Mouse (Mus musculus): Measurements from ENCODE around the gene Pdrg1. TPM values are rescaled to one million over a fixed set of nuclear protein-coding genes. Genes with fewer than 3 reads are reported as not detected.

Gene Pdrg1
- polyA plus RNA-seq (2012): 52.8 and 80.7 TPM in 2 replicates

GRCm38 (mm10) chr2:153014758-153015593 is at the start of gene Pdrg1:
Gene Pdrg1 (minus strand): TSS chr2:153015427.
- no peak for TF ChIP-seq GATA1 (IDR thresholded peaks at IDR 0.05; ENCODE audit: low read length)

DNA sequence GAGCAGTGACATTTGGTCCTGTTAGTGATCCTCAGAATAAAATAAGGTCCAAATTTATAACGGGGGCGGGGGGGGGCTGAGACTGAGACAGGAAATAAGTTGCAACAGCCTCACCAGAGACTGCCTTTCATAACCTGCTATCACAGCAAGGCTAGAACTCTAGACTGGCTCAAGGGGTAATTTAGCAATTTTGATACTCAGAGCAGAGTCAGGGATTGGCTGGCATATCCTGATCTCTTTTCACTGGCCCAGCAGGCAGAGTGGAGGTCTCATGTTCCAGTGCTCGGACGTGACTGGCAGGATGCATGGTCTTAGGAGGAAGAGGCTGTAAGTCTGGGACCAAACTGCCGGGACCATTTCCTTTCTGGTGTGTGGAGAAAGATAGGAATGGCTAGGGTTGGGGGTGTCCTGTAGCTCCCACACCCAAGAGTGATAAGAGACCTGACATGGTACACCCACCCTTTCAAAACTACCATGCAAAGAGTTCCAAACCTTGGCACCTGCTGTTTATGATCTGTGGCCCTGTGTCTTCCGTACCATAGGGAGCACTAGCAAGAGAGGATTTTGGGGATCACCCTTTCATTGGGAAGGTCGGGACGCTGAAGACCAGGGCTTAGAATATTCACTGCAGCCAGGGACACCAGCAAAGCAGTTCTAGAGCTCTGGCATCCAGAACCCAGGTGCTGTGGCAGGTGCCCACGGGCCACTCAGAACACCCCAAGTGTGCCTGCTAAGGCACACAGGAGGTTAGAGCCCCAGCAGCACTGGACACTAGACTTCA is 49.2 kb upstream of the Pdrg1 start:
- no peak for TF ChIP-seq GATA1 (IDR thresholded peaks at IDR 0.05; ENCODE audit: low read length)

DNA sequence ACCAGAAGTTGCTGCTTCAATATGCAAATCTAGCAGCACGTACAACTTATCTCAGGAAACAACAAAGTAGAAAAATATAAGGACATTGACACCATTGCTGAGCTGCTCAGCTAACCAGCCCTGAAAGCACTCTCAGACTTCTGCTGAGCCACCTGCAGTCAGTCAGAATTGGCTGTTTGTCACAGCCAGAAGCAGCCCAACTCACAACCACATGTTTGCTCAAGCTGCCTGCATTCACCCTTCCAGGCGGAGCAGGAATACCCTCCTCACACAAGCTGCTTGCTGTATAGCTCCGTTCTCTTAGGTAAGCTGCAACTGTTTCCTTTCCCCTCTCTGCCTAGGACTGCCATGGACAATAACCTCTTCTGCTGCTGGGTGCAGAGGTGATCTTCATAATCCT is 48.2 kb upstream of the Pdrg1 start:
- TF ChIP-seq GATA1 (IDR thresholded peaks at IDR 0.05; ENCODE audit: low read length): no peak

GRCm38 (mm10) chr2:153060216-153060615 is 45.0 kb upstream of the Pdrg1 start:
- TF ChIP-seq GATA1 (IDR thresholded peaks at IDR 0.05; ENCODE audit: low read length): no peak

DNA sequence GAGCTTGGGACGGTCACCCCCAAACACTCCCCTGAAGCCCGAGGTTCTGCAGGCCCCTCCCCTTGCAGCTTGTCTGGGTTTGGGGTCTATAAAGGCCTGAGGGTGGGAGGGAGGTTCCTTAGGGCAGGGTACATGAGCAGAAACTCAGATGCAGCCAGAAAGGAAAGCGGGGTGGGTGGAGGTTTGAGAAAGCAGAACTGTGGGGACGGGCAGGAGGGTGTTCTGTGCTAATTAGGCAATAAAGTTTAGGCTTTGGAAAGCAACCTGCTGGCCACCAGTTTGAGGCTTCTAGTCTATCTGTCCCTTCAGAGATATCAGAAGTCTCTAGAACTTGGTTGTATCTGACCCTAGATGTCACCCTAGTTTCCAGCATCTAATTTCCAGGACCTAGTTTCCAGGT is 43.1 kb upstream of the Pdrg1 start:
- no peak for TF ChIP-seq GATA1 (IDR thresholded peaks at IDR 0.05; ENCODE audit: low read length)

DNA sequence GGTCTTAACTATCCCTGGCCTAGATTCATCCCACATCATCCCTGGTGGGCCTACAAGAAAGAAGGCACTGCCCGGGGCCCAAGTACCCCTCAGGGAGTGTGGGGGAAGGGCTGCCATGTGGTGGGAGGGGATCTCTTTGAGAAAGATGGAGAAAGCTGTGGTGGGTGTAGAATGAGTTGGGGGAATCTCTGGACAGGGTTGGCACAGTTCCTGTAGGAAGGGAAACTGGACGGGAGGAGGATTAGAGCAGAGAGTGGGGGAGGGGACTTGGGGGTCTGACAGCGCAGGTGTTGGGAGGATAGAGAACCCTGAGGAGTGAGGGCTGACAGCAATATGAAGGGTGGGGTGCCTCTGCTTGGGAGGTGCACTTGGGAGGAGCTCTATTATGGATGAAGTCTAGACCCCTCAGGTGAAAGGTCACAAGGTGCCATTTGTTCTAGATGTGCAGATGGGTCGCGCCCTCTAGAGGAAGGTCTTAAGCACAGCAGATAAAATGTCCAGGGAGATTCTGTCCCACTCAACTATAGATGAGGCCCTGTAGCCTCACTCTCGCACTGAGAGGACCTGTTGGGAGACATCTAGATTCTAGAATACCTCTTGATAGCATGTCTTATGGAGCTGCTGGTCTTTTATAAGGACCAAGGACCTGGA is 40.2 kb upstream of the Pdrg1 start:
- no peak for TF ChIP-seq GATA1 (IDR thresholded peaks at IDR 0.05; ENCODE audit: low read length)

- TF ChIP-seq GATA1 (IDR thresholded peaks at IDR 0.05; ENCODE audit: low read length): no peak
Observed at GRCm38 (mm10) chr2:153053896-153054295, 38.7 kb upstream of the Pdrg1 start.

- TF ChIP-seq GATA1 (IDR thresholded peaks at IDR 0.05; ENCODE audit: low read length): no peak
Observed at GRCm38 (mm10) chr2:153052700-153053351, 37.6 kb upstream of the Pdrg1 start.

- TF ChIP-seq GATA1 (IDR thresholded peaks at IDR 0.05; ENCODE audit: low read length): no peak
Observed at GRCm38 (mm10) chr2:153051537-153051936, 36.3 kb upstream of the Pdrg1 start.

DNA sequence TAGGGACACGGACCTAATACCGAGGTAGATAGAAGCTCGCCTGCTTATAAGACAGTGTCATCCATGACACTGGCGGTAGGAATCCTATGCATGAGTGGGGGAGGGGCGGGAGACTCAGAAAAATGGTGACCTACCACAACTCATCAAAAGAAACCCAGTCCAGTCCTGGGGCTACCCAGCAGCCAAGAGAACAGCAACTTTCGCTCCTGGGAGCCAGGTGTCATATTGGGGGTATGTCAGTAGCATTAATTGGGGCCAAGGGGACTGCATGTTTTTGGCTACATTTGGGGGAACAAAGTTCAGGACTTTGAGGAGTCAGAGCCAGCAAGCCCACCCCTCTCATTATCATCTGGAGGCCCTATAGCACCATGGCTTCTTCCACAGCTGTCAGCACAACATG is 35.9 kb upstream of the Pdrg1 start:
- TF ChIP-seq GATA1 (IDR thresholded peaks at IDR 0.05; ENCODE audit: low read length): no peak

DNA sequence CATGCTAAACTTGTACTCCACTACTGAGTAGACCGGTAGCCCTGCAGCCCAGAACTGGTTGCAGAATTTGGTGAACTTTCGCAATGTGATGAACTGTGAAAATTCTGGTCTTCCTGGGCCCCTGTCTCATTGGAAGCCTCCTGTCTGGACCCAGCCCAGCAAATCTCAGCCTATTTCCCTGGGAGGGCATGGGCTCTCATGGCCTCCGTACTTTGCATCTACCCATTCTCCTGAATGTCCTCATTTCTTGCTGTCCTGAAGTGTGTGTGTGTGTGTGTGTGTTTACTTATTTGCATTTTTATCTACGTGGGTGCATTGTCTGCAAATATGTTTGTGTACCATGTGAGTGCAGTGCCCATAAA is 34.8 kb upstream of the Pdrg1 start:
- no peak for TF ChIP-seq GATA1 (IDR thresholded peaks at IDR 0.05; ENCODE audit: low read length)

DNA sequence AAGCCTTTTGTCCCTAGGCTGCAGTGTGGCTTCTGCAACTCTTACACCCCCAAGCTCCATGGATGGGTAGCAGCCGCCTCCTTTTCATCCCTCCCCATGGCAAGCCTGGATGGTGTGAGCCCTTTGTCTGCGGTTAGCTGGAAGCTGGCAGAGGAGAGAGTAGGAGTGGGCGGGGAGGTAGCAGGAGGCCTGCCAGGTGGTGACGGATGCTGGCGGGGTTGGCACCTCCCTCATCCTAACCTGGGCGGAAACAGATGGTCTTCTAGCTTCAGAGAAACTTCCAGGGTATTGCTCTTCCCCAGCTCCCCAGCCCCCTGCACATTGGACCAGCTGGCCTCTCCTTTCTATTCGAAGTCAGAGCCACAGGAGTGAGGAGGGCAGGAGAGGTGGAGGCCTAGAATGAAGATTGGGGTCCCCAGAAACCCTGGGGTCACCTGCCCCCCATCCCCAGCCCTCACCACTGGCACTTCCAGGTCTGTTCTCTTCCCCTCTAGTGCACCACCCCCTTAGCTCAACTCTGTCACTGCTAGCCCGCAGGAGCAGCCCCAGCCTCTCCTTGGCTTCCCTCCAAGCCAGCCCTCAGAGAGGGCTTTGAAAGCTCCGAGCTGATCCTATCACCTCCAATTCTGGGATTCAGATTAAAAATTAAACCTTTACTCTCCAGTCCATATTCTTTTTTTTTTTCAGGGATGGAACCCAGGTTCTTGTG is 34.2 kb upstream of the Pdrg1 start:
- TF ChIP-seq GATA1 (IDR thresholded peaks at IDR 0.05; ENCODE audit: low read length): no peak

DNA sequence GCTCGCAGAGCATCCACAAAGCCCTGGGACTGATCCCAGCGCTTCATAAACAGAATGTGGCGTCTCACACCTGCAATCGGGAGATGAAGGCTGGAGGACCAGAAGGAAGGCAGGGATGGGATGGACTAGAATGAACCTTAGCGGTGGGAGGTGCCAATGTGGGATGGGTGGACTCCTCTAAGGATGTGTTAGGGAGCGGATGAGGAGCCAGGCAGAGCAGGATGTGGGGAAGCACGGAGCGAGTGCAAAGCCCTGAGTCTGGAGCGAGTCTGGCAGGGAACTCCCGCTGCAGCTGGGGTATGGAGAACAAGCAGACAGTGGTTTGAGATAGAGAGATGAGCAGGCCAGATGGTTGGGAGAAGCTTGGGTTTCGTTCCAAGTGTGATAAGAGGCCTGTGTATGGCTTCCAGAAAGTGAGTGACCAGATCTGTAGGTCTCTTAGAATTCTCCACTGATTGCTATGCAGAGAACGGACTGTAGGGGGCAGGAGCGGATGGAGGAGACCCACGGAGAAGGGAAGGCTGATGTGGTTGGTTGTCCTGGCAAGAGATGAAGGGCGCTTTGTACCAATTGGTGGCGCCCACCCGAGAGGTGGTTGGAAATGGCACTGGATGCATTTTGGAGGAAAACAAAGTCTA is 32.7 kb upstream of the Pdrg1 start:
- TF ChIP-seq GATA1 (IDR thresholded peaks at IDR 0.05; ENCODE audit: low read length): no peak

DNA sequence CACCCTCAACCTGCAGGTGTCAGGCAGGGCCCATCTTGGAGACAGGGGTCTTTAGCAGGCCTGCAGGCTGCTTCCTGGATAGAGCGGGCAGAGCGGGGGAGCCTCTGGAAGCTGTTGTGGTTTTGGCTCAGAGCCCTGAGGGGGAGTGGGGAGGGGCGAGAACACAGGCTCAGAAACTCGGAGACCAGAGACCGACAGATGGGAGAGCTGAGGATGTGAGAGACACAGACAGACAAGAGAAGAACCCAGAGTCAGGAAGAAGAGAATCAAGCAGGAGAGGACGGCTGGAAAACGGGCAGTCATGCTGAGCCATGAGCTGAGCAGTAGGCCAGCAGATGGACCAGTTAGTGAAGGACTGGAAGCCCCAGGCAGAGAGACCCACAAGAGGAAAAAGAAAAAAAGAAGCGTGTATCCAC is 30.7 kb upstream of the Pdrg1 start:
- no peak for TF ChIP-seq GATA1 (IDR thresholded peaks at IDR 0.05; ENCODE audit: low read length)

GRCm38 (mm10) chr2:153043886-153044285 is 28.7 kb upstream of the Pdrg1 start:
- TF ChIP-seq GATA1 (IDR thresholded peaks at IDR 0.05; ENCODE audit: low read length): no peak
